Mouse (Mus musculus) forebrain, embryonic 11.5 days (tissue): ENCODE measurements around the gene Ptcra. TPM values are rescaled to one million over a fixed set of nuclear protein-coding genes. Genes with fewer than 3 reads are reported as not detected.

Experiments used
- ATAC-seq: fragments of 200-750 bp; cut with Nextera tagmentation; replicated peaks from 2 replicates; pipeline ENCODE4 v1.8.0; 2017; ENCODE audit warnings: moderate TSS enrichment; ENCODE audit not compliant: low FRiP score
- DNase-seq: peaks from one replicate; pipeline ENCODE4 v3.0.0-alpha.2; 2017; ENCODE audit warnings: low spot score
- H3K27ac ChIP-seq: fragments of 300-500 bp; sonication (generic); 2 replicates; pipeline ENCODE4 v1.5.1; 2014; ENCODE audit warnings: low read depth, low read length
- H3K27me3 ChIP-seq: fragments of 300-500 bp; sonication (generic); 2 replicates; pipeline ENCODE4 v1.6.1; 2014; ENCODE audit warnings: mild to moderate bottlenecking, low read length, mixed read lengths; ENCODE audit not compliant: control insufficient read depth, insufficient read depth
- H3K36me3 ChIP-seq: fragments of 300-500 bp; sonication (generic); 2 replicates; pipeline ENCODE4 v1.6.1; 2014; ENCODE audit warnings: mild to moderate bottlenecking, low read length, moderate library complexity, mixed read lengths; ENCODE audit not compliant: control insufficient read depth, insufficient read depth
- H3K4me1 ChIP-seq: fragments of 300-500 bp; sonication (generic); replicated peaks from 2 replicates; pipeline ENCODE4 v1.6.1; 2014; ENCODE audit warnings: low read length, mixed read lengths; ENCODE audit not compliant: control insufficient read depth, insufficient read depth
- H3K4me2 ChIP-seq: fragments of 300-500 bp; sonication (generic); 2 replicates; pipeline ENCODE4 v1.6.1; 2014; ENCODE audit warnings: low read depth, mild to moderate bottlenecking, low read length, moderate library complexity, mixed read lengths; ENCODE audit not compliant: severe bottlenecking
- H3K4me3 ChIP-seq: fragments of 300-500 bp; sonication (generic); 2 replicates; pipeline ENCODE4 v1.5.1; 2014; ENCODE audit warnings: low read depth, low read length
- H3K9ac ChIP-seq: fragments of 300-500 bp; sonication (generic); 2 replicates; pipeline ENCODE4 v1.6.1; 2014; ENCODE audit warnings: low read length
- H3K9me3 ChIP-seq: fragments of 300-500 bp; sonication (generic); 2 replicates; pipeline ENCODE4 v1.6.1; 2016; ENCODE audit warnings: low read length, mixed read lengths; ENCODE audit not compliant: control insufficient read depth
- WGBS: fragments of 180-500 bp; shearing (Covaris S2); extraction: QIAGEN DNeasy Blood & Tissue Kit; methylation state at CpG from one replicate; pipeline ENCODE4 v1.1.7; 2014; 5-methylcytosine and 5-hydroxymethylcytosine counted together
- polyA plus RNA-seq: library from polyadenylated mRNA; unstranded; fragments of >200 nt; fragmentation: Nextera tagmentation; extraction: Ambion mirVana; gene quantifications from 2 replicates; pipeline ENCODE4 v1.2.1, GENCODE M21; 2014

Ptcra gene
- 0.35 and 0.44 TPM in 2 replicates for polyA plus RNA-seq

- no peak within 1 kb of the TSS for H3K4me3 ChIP-seq
- ATAC-seq, result no peak
- H3K9me3 ChIP-seq, result no peaks in the 10 kb centered on the region
- DNase-seq, result no peak
- H3K4me2 ChIP-seq, result no peak within 1 kb of the TSS
- H3K9ac ChIP-seq, result no peak within 1 kb of the TSS
- no peaks in the 10 kb centered on the region for H3K4me1 ChIP-seq
- no peak within 1 kb of the TSS for H3K27ac ChIP-seq
- H3K36me3 ChIP-seq, result no peaks in the 10 kb centered on the region
- WGBS, result 70% methylated on average over 2 of the region's 2 CpGs
- H3K27me3 ChIP-seq, result no peaks in the 10 kb centered on the region
Measured at GRCm38 (mm10) chr17:46763544-46763943, at the start of gene Ptcra. Gene Ptcra, minus strand, starts transcription at chr17:46763712.

DNA sequence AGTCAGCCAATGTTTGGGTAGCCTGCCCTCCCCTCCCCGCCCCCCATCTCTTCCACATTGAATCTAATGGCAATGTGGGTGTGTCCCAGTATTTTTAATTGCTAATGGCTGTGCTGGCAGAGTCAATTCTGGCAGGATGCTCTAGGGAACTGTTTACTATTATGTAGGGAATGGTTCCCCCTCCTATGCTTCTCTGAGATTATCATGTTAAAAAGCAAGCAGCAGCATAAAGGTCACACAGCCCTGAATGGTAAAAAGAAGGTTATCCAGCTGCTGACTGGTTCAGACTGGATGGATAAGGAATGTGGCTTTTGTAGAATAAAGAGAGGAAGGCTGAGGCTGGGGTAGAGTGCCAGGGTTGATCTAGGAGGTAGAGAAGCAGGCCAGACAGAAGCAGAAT lies 48.9 kb upstream of the Ptcra start:
- ATAC-seq, result no peak

GRCm38 (mm10) chr17:46810672-46811071 lies 47.2 kb upstream of the Ptcra start:
- no peak overlapping the region for H3K4me3 ChIP-seq
- H3K9me3 ChIP-seq, result no peaks in the 10 kb centered on the region
- no peaks in the 10 kb centered on the region; the same call in 1 of the 2 replicates for H3K36me3 ChIP-seq
- no peaks in the 10 kb centered on the region for H3K4me1 ChIP-seq
- H3K27ac ChIP-seq, result no peak overlapping the region
- no peak overlapping the region for H3K9ac ChIP-seq
- WGBS, result 88% methylated on average over 3 of the region's 3 CpGs
- DNase-seq, result no peak
- ATAC-seq, result no peak
- H3K27me3 ChIP-seq, result no peaks in the 10 kb centered on the region
- no peak overlapping the region for H3K4me2 ChIP-seq

More for the DNA sequence above, 48.9 kb upstream of the Ptcra start:
- no peak overlapping the region for H3K4me3 ChIP-seq
- H3K27ac ChIP-seq, result no peak overlapping the region
- H3K9me3 ChIP-seq, result no peaks in the 10 kb centered on the region
- 68% methylated on average over 1 of the region's 1 CpGs for whole genome bisulfite sequencing
- no peaks in the 10 kb centered on the region for H3K27me3 ChIP-seq
- no peak overlapping the region for H3K4me2 ChIP-seq
- no peaks in the 10 kb centered on the region; the same call in 1 of the 2 replicates for H3K36me3 ChIP-seq
- H3K9ac ChIP-seq, result no peak overlapping the region
- H3K4me1 ChIP-seq, result no peaks in the 10 kb centered on the region
- DNase-seq, result no peak

DNA sequence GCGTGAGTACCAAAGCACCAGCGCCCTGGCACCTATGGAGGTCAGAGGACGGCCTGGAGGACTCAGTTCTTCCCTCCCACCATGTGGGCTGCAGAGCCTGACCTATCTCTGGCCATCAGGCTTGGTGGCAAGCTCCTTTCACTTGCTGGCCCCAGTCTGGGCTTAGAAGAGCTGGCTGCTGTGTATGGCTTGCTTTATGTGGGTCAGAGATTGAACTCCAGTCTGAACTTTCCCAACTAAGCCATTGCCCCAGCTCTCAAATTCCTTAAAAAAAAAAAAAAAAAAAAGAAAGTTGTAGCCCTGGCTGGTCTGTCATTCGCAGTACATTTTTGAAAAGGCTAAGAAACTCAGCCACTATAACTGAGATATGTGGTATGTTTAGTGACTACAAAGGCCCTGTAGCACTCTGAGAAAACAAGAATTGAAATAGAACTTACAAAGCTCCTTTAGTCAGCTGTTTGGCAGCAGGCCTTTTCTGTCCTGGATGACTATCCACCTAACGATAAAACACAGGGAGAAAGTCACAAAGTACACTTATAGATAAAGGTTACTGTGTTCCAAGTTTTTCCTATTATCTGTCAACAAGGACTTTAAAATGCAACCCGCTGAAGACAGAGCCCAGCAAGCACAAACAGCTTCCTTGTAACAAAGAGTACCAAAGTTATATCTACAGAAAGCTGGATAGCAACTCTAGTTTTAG lies 45.8 kb upstream of the Ptcra start:
- 81% methylated on average over 6 of the region's 6 CpGs for WGBS
- Histone ChIP-seq H3K4me2 (no peak overlapping the region), H3K4me3 (no peak overlapping the region), H3K27ac (no peak overlapping the region), H3K9me3 (no peaks in the 10 kb centered on the region), H3K9ac (no peak overlapping the region), H3K27me3 (no peaks in the 10 kb centered on the region), H3K36me3 (no peaks in the 10 kb centered on the region; the same call in 1 of the 2 replicates), H3K4me1 (no peaks in the 10 kb centered on the region)
- ATAC-seq, result no peak
- no peak for DNase-seq

- Histone ChIP-seq H3K9me3 (no peaks in the 10 kb centered on the region), H3K9ac (no peak overlapping the region), H3K27ac (no peak overlapping the region), H3K36me3 (no peaks in the 10 kb centered on the region; the same call in 1 of the 2 replicates), H3K4me3 (no peak overlapping the region), H3K4me1 (no peaks in the 10 kb centered on the region), H3K27me3 (no peaks in the 10 kb centered on the region), H3K4me2 (no peak overlapping the region)
- ATAC-seq (no peak), DNase-seq (no peak)
- 93% methylated on average over 10 of the region's 10 CpGs for WGBS
Measured at GRCm38 (mm10) chr17:46808376-46808775, 44.9 kb upstream of the Ptcra start.

GRCm38 (mm10) chr17:46801761-46802160 lies 38.2 kb upstream of the Ptcra start:
- no peak overlapping the region for H3K4me3 ChIP-seq
- no peak overlapping the region for H3K27ac ChIP-seq
- no peaks in the 10 kb centered on the region for H3K9me3 ChIP-seq
- DNase-seq (no peak), ATAC-seq (no peak)
- 91% methylated on average over 6 of the region's 6 CpGs for WGBS
- H3K4me1 ChIP-seq, result no peaks in the 10 kb centered on the region
- peaks cover 3% of the 10 kb centered on the region; the same call in 1 of the 2 replicates for H3K36me3 ChIP-seq
- H3K4me2 ChIP-seq, result no peak overlapping the region
- H3K27me3 ChIP-seq, result no peaks in the 10 kb centered on the region
- no peak overlapping the region for H3K9ac ChIP-seq

- DNase-seq, result no peak
- no peak overlapping the region for H3K4me3 ChIP-seq
- no peak overlapping the region for H3K4me2 ChIP-seq
- H3K9ac ChIP-seq, result no peak overlapping the region
- no peak overlapping the region for H3K27ac ChIP-seq
- H3K27me3 ChIP-seq, result no peaks in the 10 kb centered on the region
- ATAC-seq, result no peak
- H3K4me1 ChIP-seq, result no peaks in the 10 kb centered on the region
- H3K9me3 ChIP-seq, result no peaks in the 10 kb centered on the region
- H3K36me3 ChIP-seq, result peaks cover 3% of the 10 kb centered on the region; the same call in 1 of the 2 replicates
- WGBS, result 77% methylated on average over 10 of the region's 10 CpGs
Measured at GRCm38 (mm10) chr17:46799680-46800079, 36.2 kb upstream of the Ptcra start.

DNA sequence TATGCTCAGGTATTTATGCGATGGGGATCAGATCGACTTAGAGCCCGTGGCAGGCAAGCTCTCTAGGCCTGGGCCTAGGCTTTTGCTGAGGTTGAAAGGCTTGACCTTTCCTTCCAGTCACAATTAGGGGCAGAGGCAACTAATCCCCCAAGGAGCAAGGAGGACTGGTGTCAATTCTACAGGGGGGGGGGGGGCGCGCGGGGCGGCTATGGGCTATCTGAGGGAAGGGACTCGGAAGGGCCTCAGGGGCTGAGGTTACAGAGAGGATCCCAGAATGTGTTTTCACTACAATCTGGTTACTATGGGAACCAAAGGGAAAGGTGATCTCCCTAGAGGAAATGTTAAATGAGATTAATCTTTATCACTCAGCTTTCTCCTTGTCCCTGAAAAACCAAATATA lies 33.9 kb upstream of the Ptcra start:
- H3K27me3 ChIP-seq, result no peaks in the 10 kb centered on the region
- DNase-seq (no peak), ATAC-seq (no peak)
- no peak overlapping the region for H3K4me2 ChIP-seq
- no peaks in the 10 kb centered on the region for H3K4me1 ChIP-seq
- 41% methylated on average over 7 of the region's 8 CpGs for WGBS
- H3K27ac ChIP-seq, result no peak overlapping the region
- no peaks in the 10 kb centered on the region for H3K9me3 ChIP-seq
- H3K36me3 ChIP-seq, result peaks cover 3% of the 10 kb centered on the region; the same call in 1 of the 2 replicates
- no peak overlapping the region for H3K9ac ChIP-seq
- no peak overlapping the region for H3K4me3 ChIP-seq

DNA sequence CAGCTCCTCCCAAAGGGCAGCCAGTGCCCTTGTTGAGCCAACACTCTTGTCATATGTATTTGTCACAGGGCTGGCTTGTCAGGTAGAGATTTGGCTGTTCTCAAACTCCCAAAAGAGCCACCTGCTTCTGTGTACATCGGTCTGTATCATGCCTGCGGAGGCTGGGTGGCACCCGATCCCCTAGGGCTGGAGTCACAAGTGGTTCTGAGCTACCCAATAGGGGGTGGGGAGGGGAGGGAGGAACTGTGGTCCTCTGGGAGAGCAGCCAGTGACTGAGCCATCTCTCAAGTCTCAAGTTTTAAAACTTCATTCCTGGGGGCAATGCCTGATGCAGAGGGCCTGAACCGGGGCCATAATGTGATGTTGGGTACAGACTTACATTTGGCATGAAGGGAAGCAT lies 33.2 kb upstream of the Ptcra start:
- no peaks in the 10 kb centered on the region for H3K9me3 ChIP-seq
- H3K27ac ChIP-seq, result no peak overlapping the region
- H3K4me2 ChIP-seq, result no peak overlapping the region
- no peaks in the 10 kb centered on the region for H3K4me1 ChIP-seq
- DNase-seq (no peak), ATAC-seq (no peak)
- no peak overlapping the region for H3K9ac ChIP-seq
- no peaks in the 10 kb centered on the region for H3K27me3 ChIP-seq
- H3K36me3 ChIP-seq, result peaks cover 3% of the 10 kb centered on the region; the same call in 1 of the 2 replicates
- WGBS, result 82% methylated on average over 4 of the region's 4 CpGs
- H3K4me3 ChIP-seq, result no peak overlapping the region
